Mouse (Mus musculus) small intestine, adult 2 months (tissue): Measurements from ENCODE around the gene Ugt2b38.

ENCODE experiments used
- CTCF ChIP-seq: fragments of 200-500 bp; IDR thresholded peaks from 2 replicates; pipeline ENCODE4 v1.5.1; 2012; ENCODE audit warnings: low read depth, mild to moderate bottlenecking, control low read depth, inconsistent platforms, low read length, moderate library complexity, mixed read lengths; ENCODE audit not compliant: insufficient replicate concordance, insufficient read length; ENCODE audit errors: extremely low read depth
- POLR2A ChIP-seq: fragments of 200-500 bp; IDR thresholded peaks from 2 replicates; pipeline ENCODE4 v1.6.1; 2012; ENCODE audit warnings: low read depth, mild to moderate bottlenecking, control low read depth, inconsistent platforms, low read length, moderate library complexity

DNA sequence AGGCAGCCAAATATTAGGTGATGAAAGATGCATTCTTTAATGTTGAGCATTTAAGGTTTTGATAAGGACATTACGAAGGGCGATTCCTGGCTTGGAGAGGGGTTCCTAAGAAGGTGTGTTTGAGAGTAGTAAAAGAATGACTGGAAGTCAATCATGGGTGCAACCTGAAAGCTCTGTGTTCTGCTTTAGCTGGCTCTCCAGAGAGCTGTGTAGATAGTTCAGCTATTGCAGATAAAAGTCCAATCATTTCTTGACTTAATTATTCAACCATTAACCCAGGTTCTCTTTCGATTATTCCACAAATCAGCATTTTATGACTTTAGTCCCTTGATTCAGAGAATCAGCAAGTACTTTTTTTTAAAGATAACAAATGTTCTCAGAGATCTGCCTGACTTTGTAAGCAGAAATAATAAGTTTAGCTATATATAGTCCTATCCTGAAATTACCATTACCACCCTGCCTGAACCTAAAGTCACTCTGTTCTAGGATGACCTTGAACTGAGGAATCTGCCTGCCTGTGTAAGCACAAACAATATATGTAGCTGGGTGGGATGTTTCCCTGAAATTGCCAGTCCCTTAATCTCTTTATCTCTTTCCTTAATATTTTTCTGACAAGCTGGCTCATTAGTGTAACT lies 32.3 kb upstream of the Ugt2b38 start:
- TF ChIP-seq CTCF: no peak
- TF ChIP-seq POLR2A: no peak
